ENCODE assay signal across 11 mouse cellular contexts in the genomic region with DNA sequence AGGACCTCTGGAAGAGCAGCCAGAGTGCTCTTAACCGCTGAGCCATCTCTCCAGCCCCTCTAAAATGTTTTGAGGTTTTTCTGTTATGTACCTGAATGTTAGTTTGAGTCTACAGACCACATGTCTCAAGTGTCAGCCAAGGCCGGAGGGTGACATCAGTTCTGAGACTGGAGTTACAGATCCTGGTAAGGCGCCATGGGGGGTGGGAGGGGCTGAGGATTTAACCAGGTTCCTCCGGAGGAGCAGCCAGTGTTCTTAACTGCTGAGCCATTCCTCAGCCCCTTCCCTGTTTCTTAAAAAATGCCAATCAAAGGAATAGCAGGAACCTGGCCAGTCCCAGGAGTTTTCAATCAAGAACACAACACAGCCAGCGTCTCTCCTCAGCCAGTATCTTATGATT. TPM values are rescaled to one million over a fixed set of nuclear protein-coding genes. Genes with fewer than 3 reads are reported as not detected.
A peak's percentile ranks its signal among the peaks of the same experiment; 100 is the strongest.
DNase-seq lines count a peak whose midpoint lies in the region; ATAC-seq and TF ChIP-seq lines count a peak whose summit lies in the region.
"Had no signal": no experiment of that assay in that cellular context is flagged by ENCODE, and none has a peak within 500 bp of the region (broad histone marks: within the 10 kb centered on the region; RNA-seq: fewer than 3 reads in every experiment).

No protein-coding gene starts in this region.

- peaks cover 87% of the 10 kb centered on the region for H3K4me1 ChIP-seq in erythroblast, embryonic 14.5 days (ENCODE audit: control insufficient read depth)
- peaks cover 6% of the 10 kb centered on the region for H3K4me1 ChIP-seq in lung, embryonic 14.5 days (ENCODE audit: insufficient read depth)
- H3K4me1 ChIP-seq in liver, embryonic 12.5 days = peaks cover 84% of the 10 kb centered on the region

- no peak overlapping the region for H3K27ac ChIP-seq in lung, embryonic 14.5 days (ENCODE audit: low read depth)
- H3K27ac ChIP-seq in liver, embryonic 12.5 days = peak overlapping the region; percentile 99

- DNase-seq in lung, embryonic 14.5 days = no peak
- no peak for DNase-seq in lung, postnatal 14 days
- DNase-seq in R1 (ENCODE audit: low read depth, low spot score) = peak; percentile 75
- no peak for DNase-seq in thymus, postnatal 36 days
- DNase-seq: cerebellum, postnatal 25 days; heart, postnatal 36 days; lung, adult 2 months had no signal

- no peaks in the 10 kb centered on the region for H3K9me3 ChIP-seq in erythroblast, embryonic 14.5 days (ENCODE audit: control insufficient read depth, low read length)
- H3K9me3 ChIP-seq in lung, embryonic 14.5 days (ENCODE audit: low read depth, low read length) = no peaks in the 10 kb centered on the region
- no peaks in the 10 kb centered on the region for H3K9me3 ChIP-seq in liver, embryonic 12.5 days (replicated peaks)

- H3K4me2 ChIP-seq in lung, embryonic 14.5 days = peak overlapping the region; percentile 75
- H3K4me2 ChIP-seq in liver, embryonic 12.5 days = peak overlapping the region; percentile 83

- TF ChIP-seq CTCF in lung, embryonic 14.5 days (IDR thresholded peaks at IDR 0.05; ENCODE audit: low read depth) = no peak

- no peak for ATAC-seq in erythroblast, adult 5-6 weeks (replicated peaks; ENCODE audit: low FRiP score, poor library complexity, severe bottlenecking)
- ATAC-seq in lung, embryonic 14.5 days (ENCODE audit: insufficient read depth) = no peak
- no peak for ATAC-seq in liver, embryonic 12.5 days
- no peak for ATAC-seq in frontal cortex, adult (ENCODE audit: low TSS enrichment)

- H3K27me3 ChIP-seq in erythroblast, embryonic 14.5 days (ENCODE audit: control insufficient read depth) = no peaks in the 10 kb centered on the region
- H3K27me3 ChIP-seq in lung, embryonic 14.5 days (ENCODE audit: insufficient read depth, low read length) = no peaks in the 10 kb centered on the region
- H3K27me3 ChIP-seq in liver, embryonic 12.5 days (replicated peaks) = no peaks in the 10 kb centered on the region

- peak overlapping the region; percentile 74 for H3K4me3 ChIP-seq in erythroblast, embryonic 14.5 days (replicated peaks)
- 0 out of 2 replicates have a peak overlapping the region, but pooled peaks have one; percentile 84 for H3K4me3 ChIP-seq in lung, embryonic 14.5 days (ENCODE audit: low read depth, low read length)
- peak overlapping the region; percentile 94 for H3K4me3 ChIP-seq in liver, embryonic 12.5 days

- H3K9ac ChIP-seq in lung, embryonic 14.5 days = no peak overlapping the region; the same call in 1 of the 2 replicates
- peak overlapping the region; percentile 96 for H3K9ac ChIP-seq in liver, embryonic 12.5 days

- WGBS in lung, embryonic 14.5 days = 40% methylated on average over 5 of the region's 5 CpGs
- WGBS in liver, embryonic 12.5 days (ENCODE audit: insufficient replicate concordance) = 53% methylated on average over 5 of the region's 5 CpGs

- peaks cover 52% of the 10 kb centered on the region for H3K36me3 ChIP-seq in erythroblast, embryonic 14.5 days (ENCODE audit: control insufficient read depth)
- 0 out of 2 replicates have a peak, but pooled peaks cover 8% of the 10 kb centered on the region for H3K36me3 ChIP-seq in lung, embryonic 14.5 days (ENCODE audit: insufficient read depth)
- peaks cover 14% of the 10 kb centered on the region for H3K36me3 ChIP-seq in liver, embryonic 12.5 days

RNA-seq across cellular contexts. Expression of gene Rab35, which starts 1.4 kb away (rescaled TPM):
- 7.6 and 8.7 TPM in 2 replicates for polyA plus RNA-seq in erythroblast, embryonic 14.5 days (2012)
- total RNA-seq in erythroblast, adult 5-6 weeks (2015; ENCODE audit: low replicate concordance) = 17.3 and 17.8 TPM in 2 replicates
- 13.8 and 15.4 TPM in 2 replicates for total RNA-seq in erythroblast, adult 5-6 weeks (2017; ENCODE audit: low replicate concordance)
- 18.8 and 19.9 TPM in 2 replicates for polyA plus RNA-seq in lung, embryonic 14.5 days (2014; fragmentation: Nextera tagmentation; extraction: Ambion mirVana)
- polyA plus RNA-seq in liver, embryonic 12.5 days (2016; fragmentation: Nextera tagmentation; extraction: Ambion mirVana) = 21.9 and 22.5 TPM in 2 replicates
